Mouse (Mus musculus): ENCODE results near the gene Ssh1.

Gene Ssh1

DNA sequence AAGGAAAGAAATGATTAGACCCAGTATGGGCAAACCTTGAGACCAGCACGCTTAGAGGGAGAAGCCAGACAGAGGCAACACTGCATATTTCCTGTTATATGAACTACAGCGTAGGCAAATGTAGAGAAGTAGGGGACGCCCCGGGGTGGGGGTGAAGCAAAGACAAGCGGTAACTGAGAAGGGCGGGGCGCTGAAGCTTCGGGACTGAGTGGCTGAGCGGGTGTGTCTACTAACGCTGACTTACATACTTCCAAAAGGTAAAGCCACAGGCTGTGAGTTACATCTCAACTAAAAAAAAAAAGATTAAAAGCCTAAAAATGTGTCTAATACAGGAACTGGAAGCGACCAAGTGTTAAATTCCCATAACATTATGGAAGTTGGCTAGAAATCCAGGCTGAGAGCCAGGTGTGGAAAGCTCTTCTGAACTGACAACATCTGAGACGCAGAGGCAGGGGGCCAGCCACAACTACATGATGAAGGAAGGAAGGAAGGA is 1.3 kb downstream of the Ssh1 start:
- no peak for DNase-seq

DNA sequence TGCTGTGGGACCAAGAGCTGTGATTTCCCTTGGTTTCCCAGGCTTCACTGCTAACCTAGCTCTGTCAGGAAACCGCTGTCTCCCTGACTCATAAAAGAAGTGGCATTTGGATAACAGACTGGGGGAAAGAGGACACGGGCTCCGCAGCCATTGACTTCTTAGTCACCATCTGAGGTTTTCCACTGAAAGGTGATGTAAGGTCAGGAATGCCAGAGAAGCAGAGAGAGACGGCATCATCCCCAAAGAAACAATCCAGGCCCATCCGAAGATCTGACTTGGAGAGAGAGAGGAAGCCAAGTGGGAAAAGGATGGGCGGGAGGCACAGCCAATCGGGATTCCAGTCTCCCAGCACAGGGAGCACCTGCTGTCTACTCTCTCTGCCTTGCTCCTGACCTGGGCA is 2.6 kb downstream of the Ssh1 start:
- no peak for DNase-seq

DNA sequence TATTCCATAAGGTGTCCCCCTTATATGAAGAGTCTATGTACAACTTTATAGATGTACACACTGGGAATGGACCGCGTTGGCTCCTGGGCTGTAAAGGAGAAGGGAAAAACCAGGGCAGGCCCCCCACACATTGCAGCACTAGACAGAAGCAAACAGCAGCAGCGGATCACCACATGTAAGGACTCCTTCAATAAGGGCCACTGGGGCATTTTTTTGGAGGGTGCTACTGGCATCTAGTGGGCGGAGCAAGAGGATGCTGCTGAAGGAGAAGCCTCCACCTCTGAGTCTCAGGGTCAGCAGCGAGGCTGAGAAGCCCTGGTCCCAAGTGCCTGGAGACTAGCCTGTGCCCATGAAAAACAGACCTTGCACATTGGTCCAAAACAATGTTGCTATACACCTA is 3.1 kb downstream of the Ssh1 start:
- no peak for DNase-seq

DNA sequence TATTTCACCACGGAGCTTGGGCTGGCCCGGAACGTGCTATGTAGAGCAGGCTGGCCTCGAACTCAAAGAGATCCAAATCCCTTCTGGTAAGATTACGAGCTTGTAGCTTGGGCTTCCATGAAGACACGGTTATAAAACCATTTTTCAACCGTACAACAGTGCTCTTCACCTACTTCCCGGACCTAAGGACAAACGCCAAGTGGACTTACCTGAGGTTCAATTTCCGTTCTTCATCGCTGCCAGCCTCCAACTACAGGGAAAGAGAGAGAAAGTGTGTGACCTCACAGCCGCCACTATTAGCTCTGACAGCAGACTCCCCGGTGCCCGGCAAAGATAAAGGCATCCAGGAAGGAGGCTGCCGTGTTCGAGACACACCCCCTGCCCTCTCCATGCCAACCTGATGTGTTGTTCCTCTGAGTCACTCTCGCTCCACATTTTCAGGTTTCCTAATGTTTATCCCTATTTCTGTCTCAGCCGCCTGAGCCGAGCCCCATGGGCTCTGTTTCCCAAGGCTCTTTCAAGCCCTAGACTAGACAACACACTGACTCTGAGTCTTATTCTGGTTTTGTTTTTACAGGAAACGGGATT is 4.2 kb downstream of the Ssh1 start:
- DNase-seq, result no peak

DNA sequence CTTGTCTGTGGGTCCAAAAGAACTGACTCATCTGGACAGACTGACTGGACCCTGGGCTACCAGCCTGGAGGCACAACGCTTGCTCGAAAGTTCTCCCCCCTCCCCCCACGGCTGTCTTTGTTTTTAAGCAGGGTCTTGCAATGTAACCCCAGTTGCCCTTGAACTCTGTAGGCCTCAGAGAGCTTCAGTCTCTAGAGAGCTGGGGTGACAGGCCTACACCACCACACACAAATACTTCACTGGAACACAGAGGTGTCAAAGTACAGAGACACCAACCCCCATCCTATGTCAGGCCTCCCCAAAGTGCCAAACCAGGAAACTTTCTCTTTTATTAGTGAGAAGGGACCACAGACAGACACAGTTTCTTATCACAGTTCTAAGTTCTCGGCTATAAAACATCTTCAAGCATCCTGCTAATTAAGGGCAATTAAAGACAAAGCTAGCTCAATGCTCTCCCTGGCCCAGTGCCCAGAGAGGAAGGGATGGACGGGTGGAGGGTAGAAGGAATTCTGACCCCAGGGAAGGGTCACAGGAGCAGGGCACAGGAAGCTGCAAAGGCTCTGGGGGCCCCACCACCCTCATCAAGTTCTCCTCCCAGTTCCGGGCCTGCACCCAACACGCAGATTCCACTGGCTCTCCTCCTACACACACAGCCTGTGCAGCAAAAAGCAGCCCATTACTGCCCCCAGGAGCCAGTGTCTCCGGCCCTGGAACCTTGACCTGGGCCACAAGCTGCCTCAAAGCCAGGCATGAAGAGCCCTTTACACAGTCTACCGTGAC is 7.3 kb downstream of the Ssh1 start:
- DNase-seq, result no peak

DNA sequence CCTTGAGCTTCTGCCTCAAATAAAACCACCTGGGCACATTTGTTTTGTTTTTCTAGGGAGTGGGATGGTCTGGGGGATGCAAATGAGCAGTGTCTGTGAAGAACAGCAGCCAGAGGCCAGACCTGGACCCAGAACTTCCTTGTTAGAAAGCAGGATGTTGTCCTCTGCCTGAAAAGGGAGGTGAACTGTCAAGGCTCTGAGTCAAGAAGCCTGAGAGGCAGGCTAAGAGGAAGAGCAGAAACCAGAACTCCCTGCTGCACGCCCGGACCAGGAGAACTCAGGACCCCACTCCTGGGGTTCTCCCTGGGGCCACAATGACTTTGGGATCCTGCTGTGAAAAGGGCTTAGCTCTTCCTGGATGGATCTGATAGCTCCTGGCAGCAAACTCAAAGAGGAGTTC is 8.0 kb downstream of the Ssh1 start:
- DNase-seq, result no peak

DNA sequence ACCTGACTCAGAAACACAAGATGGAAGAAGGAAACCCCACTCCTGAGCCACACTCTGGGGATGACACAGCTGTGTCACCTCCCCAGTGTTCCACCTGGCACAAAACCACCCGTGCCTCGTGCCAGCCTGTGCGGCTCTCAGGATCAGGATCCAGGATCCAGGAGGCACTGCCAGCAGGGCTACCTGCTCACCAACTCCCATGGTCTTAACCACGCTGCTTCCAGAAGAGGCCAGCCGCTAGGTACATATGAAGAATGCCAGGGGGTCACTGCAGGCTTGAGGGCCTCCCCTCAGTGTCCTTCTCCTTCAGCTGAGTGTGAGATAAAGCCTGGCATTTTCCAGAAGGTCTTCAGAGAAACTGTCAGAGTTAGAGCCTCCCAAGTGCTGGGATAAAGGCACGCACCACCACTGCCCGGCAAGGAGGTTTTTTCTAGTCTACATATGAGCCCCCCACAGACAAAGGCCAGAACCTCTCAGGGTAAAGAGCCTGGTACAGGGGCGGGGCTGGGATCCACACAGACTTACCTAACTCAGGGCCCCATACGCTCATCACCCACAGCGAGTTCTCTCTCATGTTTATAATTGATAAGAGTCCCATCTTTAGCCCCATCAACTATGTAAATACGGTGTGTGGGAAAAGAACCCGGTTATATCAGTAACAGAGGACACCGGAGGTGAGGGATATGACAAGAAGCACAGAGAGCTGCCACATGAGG is 9.5 kb downstream of the Ssh1 start:
- peak in 1 of 2 experiments; percentile 25 for DNase-seq

DNA sequence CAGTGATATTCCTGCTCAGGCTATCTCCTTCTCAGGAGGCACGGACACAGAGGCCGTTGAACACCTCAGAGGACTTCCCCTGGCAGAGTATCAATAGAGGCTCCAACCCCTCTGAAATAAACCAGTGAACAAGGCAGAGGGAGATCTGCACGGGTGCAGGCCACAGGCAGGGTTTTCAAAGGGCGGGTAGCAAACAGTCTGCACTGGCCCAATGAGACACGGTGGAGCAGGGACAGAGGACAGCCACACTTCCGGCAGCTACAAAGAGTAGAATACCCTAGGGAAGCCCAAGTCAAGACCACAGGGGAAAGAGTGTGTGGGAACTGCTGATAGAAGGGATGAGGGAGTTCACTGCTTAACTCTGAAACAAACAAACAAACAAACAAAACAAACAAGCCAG is 10.2 kb downstream of the Ssh1 start:
- no peak for DNase-seq

DNA sequence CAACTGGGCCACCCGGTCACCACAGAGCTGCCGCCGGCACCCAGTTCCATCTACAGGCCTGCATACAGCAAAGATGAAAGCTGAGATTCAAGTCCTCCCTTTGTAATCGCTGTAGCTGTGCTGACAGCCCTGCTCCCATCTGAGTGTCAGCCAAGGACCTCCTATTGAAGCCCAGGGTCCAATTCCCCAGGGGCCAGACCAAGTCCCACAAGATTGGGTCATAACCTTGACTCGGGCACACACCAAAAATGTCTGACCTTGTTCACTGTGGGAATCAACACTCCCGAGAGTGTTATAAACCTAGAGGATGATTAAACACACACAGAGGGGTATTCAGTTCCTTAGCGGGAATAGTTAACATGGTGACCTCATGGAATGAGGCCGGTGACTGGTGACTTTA is 11.9 kb downstream of the Ssh1 start:
- DNase-seq, result no peak

DNA sequence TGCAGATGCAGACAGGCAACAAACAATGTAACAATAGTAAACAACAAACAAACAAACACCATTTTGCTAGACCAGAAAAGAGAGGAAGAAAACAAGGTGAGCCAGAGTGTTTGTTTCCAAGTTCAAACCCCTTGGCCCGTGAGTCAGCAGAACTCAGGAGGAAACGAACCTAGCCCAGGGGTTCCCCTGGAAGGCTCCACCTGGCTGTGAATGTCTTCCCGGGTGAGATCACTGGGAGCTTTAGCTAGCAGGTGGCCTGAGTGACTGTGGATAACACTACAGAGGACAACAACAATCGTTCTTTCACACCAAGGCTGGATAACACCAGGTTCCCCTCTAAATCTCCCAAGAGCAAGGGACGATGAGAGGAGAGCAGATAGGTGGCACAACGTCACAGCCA is 12.5 kb downstream of the Ssh1 start:
- no peak for DNase-seq

DNA sequence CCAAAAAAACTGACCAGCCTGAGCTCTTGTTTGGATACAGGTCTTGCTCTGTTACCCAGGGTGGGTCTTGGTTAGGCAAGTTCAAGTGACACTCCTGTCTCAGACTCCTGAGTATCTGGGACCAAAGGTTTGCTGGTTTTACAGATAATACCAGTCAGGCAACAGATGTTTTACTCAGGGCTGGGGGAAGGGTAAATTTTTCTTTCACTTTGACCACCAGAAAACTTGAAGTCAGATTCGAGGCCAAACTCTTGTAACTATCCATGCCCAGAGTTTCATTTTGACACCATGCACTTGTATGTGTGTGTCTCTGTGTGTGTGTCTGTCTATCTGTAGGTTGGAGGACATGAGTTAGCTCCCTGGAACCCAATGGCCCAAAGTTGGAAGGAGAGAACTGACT is 13.2 kb downstream of the Ssh1 start:
- DNase-seq, result no peak

DNA sequence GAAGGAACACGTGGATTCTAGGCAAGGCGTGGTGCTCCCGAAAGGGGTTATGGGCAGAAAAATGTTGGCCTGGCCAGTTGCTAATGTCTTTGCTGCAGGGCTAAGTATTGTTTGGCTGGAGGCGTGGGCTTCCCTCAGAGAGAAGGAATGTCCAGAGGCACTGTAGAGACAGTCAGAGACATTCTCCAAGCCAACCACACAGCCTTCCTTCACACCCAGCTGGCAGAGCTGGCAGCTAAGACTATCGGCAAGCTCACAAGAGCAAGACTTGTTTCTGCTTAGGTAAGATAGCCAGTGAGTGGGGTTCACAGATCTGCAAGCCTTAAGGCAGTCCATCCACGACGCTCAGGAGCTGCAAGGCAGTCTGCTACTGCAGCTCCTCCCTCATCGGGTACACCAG is 16.4 kb downstream of the Ssh1 start:
- DNase-seq, result no peak

DNA sequence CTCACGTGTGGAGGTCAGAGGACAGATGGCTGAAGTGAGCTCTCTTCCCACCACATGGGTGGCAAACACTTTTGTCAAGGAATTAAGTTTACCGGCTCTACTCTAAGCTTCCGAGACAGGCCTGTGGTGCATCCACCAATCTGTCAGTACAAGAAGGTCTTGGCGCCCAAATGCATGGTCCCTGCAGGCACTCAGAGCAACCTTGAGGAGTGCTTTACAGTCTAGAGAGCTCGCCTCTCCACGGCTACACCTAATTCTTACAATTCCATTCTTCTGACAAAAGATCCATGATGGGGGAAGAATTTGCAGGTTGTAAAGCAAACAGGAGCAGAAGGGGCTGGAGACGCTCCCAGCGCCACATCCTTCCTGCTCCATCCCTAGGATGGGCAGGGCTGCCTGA is 17.1 kb downstream of the Ssh1 start:
- no peak for DNase-seq

DNA sequence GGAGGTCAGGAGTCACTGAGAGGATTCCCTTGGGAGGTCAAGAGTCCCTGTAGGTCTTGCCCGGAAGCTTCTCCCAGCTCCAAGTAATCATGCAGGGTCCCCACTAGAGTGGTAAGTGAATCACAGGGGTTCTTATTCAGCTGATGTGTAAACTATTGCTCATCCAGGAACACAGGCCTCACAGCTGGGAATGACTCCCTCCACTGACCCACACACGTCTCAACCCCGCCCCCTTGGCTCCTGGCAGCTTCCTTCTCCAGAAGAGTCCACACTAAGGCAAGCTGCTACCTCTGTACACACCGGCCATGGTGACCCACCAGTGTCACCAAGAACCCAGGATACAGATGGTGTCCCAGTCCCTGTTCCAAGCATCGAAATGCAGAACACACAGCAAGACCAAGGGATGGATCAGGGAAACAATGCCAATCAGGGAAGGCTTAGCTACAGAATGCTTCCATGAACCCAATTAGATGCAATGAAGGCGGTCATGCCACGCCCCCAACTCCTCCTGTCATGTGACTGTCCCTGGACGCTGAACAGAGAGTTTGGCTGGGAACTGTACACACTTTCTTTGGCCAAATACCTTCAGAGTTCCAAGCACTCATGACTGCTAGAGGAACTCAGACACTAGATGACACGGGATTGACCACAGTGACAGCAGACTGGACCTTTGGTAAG is 18.0 kb downstream of the Ssh1 start:
- DNase-seq, result peak in 1 of 2 experiments; percentile 22

DNA sequence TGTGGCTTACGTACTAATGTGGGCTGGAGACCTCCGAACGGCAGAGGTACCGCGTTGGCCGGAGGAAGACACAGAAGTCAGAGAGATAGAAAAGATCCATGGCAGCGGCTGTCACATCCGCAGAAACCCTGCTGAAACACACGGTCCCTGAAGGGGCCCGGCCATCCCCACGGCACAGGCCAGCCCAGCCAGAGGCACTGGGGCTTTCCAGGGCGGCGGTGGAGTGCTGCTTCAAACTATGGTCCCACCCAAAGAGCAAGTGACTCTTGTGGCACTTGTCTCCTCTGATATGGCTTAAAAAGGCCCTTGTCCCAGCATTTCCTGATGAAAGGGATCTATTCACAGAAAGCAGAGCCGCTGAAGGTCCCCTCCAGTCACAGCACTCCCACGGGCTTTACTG is 19.1 kb downstream of the Ssh1 start:
- no peak for DNase-seq

DNA sequence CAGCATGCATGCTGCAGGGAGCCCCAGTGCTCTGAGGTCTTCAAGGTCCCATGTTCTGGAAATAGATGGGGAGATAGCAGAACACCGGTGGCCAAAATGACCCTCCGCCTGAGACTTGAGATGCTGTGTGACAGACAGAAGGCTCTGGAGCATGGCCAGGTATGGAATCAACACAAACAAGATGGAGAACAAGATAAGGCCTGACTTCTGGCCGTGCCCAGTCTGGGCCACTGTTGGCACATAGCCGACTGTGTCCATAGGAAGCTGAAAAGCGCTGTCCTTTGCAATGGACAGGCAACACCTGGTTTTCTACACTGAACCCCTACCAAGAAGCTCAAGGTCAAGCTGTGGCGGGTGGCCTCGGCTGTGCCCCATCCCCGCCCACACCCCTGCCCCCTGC is 19.9 kb downstream of the Ssh1 start:
- DNase-seq, result no peak

DNA sequence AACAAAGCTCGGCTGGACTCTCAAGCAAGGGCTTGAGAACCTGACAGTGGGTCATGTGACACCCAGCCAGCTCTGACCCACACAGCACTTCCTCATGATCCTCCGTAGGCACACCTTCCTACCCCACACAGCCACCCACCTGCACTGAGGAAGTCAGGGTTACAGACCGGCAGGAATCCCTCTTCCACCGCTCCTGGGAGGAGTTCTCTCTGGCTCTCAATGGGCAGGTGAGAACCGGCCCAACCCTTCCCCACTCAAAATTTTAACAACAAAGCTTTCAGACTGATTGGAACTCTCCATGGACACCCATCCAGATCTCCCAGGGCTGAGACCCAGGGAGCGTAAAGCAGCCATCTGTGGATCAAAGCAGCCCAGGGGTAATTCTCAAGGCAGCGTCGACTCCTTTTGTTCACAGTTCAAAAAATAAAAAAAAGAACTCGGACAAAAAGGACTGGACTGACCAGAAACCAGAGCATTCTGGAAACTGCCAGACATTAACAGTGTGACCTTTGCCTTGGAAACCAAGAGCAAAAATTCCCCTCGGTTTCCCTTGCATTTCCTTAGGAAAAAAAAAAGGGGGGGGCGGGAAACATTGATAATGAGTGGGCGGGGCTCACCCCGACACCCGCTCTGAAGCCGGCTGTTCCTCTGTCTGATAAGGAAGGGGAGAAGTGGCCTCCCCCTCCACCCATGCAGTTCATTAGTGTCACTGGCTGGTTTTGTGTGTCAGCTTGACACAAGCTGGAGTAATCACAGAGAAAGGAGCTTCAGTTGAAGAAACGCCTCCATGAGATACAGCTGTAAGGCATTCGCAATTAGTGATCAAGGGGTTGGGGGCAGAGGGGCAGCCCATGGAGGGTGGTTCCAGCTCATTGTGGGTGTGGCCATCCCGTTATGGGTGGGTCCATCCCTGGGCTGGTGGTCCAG is 20.8 kb downstream of the Ssh1 start:
- DNase-seq, result no peak

DNA sequence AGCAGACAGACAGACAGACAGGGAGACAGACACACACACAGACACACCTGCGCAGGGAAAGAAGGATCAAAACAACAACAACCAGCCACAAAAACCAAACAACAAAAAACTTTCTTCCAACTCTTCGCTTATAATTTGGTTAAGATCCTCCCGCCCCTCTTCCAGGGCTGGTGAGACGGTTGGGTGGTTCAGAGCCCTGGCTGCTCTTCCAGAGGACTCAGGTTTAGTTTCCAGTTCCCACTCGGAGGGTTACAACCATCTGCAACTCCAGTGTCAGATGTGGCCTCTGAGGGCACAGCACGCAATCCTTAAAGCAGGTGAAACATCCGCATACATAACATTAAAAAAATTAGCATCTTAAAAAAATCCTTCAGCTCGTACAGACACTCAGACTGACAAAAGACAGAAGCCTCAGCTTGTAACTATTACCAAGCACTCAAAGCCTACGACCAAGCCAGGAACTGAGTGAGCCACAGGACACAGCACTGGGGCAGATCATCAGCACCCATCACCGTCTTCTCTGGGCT is 22.2 kb downstream of the Ssh1 start:
- DNase-seq, result no peak

DNA sequence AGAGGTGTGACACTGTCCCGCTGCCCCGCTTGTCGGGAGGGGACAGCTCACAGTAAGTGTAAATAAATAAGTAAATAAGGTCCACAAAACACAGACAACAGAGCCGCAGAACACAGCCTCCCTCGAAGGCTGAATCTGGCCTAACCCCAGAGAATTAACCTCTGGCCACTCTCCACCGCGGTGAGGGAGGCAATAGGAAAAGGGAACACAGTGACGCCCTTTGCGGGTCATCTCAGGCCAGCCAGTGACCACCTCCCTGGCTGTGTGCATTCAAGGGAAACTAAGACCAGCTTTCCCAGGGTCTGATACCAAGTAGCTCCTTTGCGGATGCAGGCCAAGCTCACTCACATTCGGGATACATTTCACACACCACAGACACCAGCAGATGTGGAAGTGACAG is 25.3 kb downstream of the Ssh1 start:
- no peak for DNase-seq

DNA sequence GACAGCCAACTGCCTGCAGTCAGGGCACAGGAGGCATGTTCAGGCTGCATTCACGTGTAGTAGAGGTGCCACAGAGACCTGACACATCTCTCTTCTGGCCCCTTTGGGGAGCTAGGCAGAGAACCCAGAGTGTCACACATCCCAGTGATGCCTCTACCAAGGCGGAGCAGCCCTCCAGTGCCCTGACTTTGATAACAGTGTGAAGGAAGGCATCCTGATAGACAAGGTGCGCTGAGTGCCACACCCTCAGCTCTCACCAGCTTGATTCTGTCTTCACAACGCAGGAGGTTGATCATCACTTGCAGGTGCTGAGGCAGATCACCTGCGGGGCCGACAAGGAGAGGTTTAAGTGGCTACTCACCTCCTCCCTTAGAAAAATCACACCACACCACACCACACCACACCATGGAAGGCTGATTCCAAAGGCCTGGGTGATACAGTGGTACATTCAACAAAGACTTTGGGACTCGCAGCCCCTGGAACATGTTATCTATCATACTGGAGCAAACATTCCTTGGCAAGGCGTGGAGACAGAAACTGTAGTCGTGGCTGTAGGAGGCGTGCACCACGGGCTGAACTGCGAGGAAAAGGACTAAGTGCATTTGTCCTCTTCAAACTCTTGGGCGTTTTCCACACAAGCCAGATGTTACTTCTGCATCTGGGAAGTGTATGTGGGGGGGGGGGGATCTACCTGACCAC is 27.1 kb downstream of the Ssh1 start:
- no peak for DNase-seq

DNA sequence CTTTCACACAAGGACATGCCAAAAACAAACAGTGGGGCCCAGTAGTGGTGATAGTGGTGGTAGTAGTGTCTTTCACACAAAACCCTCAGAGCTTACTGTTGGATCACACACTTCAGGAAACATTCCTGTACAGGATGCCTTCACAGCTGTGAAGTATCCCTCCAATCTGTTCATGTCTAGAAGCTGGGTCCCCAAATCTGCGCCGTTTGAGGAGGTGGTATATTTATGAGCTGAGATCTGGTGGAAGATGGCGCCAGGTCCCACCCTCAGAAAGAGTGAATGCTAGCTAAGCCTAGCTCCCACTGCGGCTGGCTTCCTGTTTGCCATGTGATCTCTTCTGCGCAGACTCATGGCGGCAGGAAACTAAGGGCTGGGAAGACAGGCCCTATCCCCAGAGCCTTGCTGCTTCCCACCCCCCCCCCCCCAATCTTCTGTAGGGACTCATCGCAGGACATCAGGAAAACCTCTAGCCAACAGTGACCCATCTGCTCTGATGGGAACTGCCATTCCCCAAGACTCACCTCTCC is 28.0 kb downstream of the Ssh1 start:
- DNase-seq, result no peak

Data from cerebellum, adult 18-20 months (tissue).